14 mouse cellular contexts compared by ENCODE assay signal in genomic region chr8:4581986-4582385, GRCm38 (mm10).
"Had no signal": no experiment of that assay in that cellular context is flagged by ENCODE, and none has a peak within 500 bp of the region (broad histone marks: within the 10 kb centered on the region; RNA-seq: fewer than 3 reads in every experiment).

No protein-coding gene starts in this region.

- DNase-seq: kidney, adult 18-20 months; kidney, adult 9 months; kidney, postnatal 14 days; kidney, postnatal 4 days; layer of hippocampus, adult 9-11 months; left cerebral cortex, postnatal 4 days; liver, embryonic 13.5 days; lung, adult 2 months; lung, postnatal 14 days; lung, postnatal 4 days; right cerebral cortex, adult 18-20 months; right cerebral cortex, postnatal 14 days; spleen, adult 18-20 months; thymus, postnatal 25 days had no signal
